Mouse (Mus musculus) stomach, postnatal 0 days (tissue): Measurements from ENCODE around the gene Gbf1. TPM values are rescaled to one million over a fixed set of nuclear protein-coding genes. Genes with fewer than 3 reads are reported as not detected.
"Not testable (repeated sequence)": the region's sequence is repeated elsewhere in the genome, so short reads cannot be mapped to it uniquely, and the experiment has no call there.

Source experiments
- ATAC-seq: fragments of 200-750 bp; cut with Nextera tagmentation; 2 replicates; pipeline ENCODE4 v1.8.0; 2017; ENCODE audit not compliant: low FRiP score, low TSS enrichment
- DNase-seq: peaks from one replicate; pipeline ENCODE4 v3.0.0-alpha.2; 2016; ENCODE audit warnings: low spot score
- H3K27ac ChIP-seq: fragments of 300-500 bp; sonication (generic); replicated peaks from 2 replicates; pipeline ENCODE4 v1.5.1; 2014; ENCODE audit warnings: mild to moderate bottlenecking, control low read depth
- H3K27me3 ChIP-seq: fragments of 300-500 bp; sonication (generic); 2 replicates; pipeline ENCODE4 v1.6.1; 2014; ENCODE audit warnings: low read length; ENCODE audit not compliant: control insufficient read depth, insufficient read depth
- H3K36me3 ChIP-seq: fragments of 300-500 bp; sonication (generic); 2 replicates; pipeline ENCODE4 v1.6.1; 2014; ENCODE audit warnings: low read length, mixed read lengths; ENCODE audit not compliant: control insufficient read depth, insufficient read depth
- H3K4me1 ChIP-seq: fragments of 300-500 bp; sonication (generic); replicated peaks from 2 replicates; pipeline ENCODE4 v1.6.1; 2014; ENCODE audit warnings: antibody characterized with exemption; ENCODE audit not compliant: control insufficient read depth, insufficient read depth
- H3K4me2 ChIP-seq: fragments of 300-500 bp; sonication (generic); replicated peaks from 2 replicates; pipeline ENCODE4 v1.6.1; 2014; ENCODE audit warnings: low read depth, mild to moderate bottlenecking, control low read depth, moderate library complexity
- H3K4me3 ChIP-seq: fragments of 300-500 bp; sonication (generic); 2 replicates; pipeline ENCODE4 v1.5.1; 2014; ENCODE audit warnings: low read depth, low read length, control low read depth
- H3K9ac ChIP-seq: fragments of 300-500 bp; sonication (generic); 2 replicates; pipeline ENCODE4 v1.6.1; 2014; ENCODE audit warnings: mild to moderate bottlenecking, low read length, control low read depth, mixed read lengths
- H3K9me3 ChIP-seq: fragments of 300-500 bp; sonication (generic); 2 replicates; pipeline ENCODE4 v1.6.1; 2016; ENCODE audit warnings: low read length; ENCODE audit not compliant: control insufficient read depth
- CTCF ChIP-seq: IDR thresholded peaks from 2 replicates; pipeline ENCODE4 v1.5.1; 2016; ENCODE audit warnings: antibody characterized with exemption, low read depth, mild to moderate bottlenecking, moderate library complexity
- EP300 ChIP-seq: optimal IDR thresholded peaks from 2 replicates; pipeline ENCODE3; 2016; ENCODE audit warnings: antibody characterized with exemption
- WGBS: fragments of 180-500 bp; shearing (Covaris S2); extraction: QIAGEN DNeasy Blood & Tissue Kit; methylation state at CpG from one replicate; pipeline ENCODE4 v1.1.7; 2014; 5-methylcytosine and 5-hydroxymethylcytosine counted together
- polyA plus RNA-seq: library from polyadenylated mRNA; unstranded; fragments of >200 nt; fragmentation: Nextera tagmentation; extraction: Ambion mirVana; gene quantifications from 2 replicates; pipeline ENCODE4 v1.2.1, GENCODE M21; 2015

Gbf1 gene
- polyA plus RNA-seq, 1 experiment from 2014 or later = 29.0 TPM

GRCm38 (mm10) chr19:46119458-46119857 is 32.9 kb upstream of the Gbf1 start:
- H3K4me3 ChIP-seq = no peak overlapping the region
- TF ChIP-seq EP300 (no peak), CTCF (no peak)
- H3K4me1 ChIP-seq = no peaks in the 10 kb centered on the region
- ATAC-seq (no peak), DNase-seq (no peak)
- H3K9me3 ChIP-seq = no peaks in the 10 kb centered on the region
- WGBS = 89% methylated on average over 3 of the region's 3 CpGs
- no peak overlapping the region for H3K27ac ChIP-seq
- no peaks in the 10 kb centered on the region for H3K27me3 ChIP-seq
- no peaks in the 10 kb centered on the region for H3K36me3 ChIP-seq
- H3K9ac ChIP-seq = no peak overlapping the region
- no peak overlapping the region for H3K4me2 ChIP-seq

- TF ChIP-seq EP300 = no peak
- TF ChIP-seq CTCF = no peak
- Histone ChIP-seq H3K27ac (no peak overlapping the region), H3K4me2 (no peak overlapping the region), H3K9ac (no peak overlapping the region), H3K36me3 (no peaks in the 10 kb centered on the region), H3K9me3 (no peaks in the 10 kb centered on the region), H3K27me3 (no peaks in the 10 kb centered on the region), H3K4me1 (no peaks in the 10 kb centered on the region), H3K4me3 (no peak overlapping the region)
- ATAC-seq = no peak
- no peak for DNase-seq
- WGBS = 70% methylated on average over 6 of the region's 6 CpGs
Observed at GRCm38 (mm10) chr19:46120872-46121271, 31.4 kb upstream of the Gbf1 start.

GRCm38 (mm10) chr19:46123876-46124275 is 28.4 kb upstream of the Gbf1 start:
- ATAC-seq = no peak
- DNase-seq = no peak
- no peaks in the 10 kb centered on the region for H3K27me3 ChIP-seq
- no peaks in the 10 kb centered on the region for H3K4me1 ChIP-seq
- H3K27ac ChIP-seq = no peak overlapping the region
- H3K9me3 ChIP-seq = no peaks in the 10 kb centered on the region
- TF ChIP-seq EP300 (no peak), CTCF (no peak)
- H3K9ac ChIP-seq = no peak overlapping the region
- 64% methylated on average over 3 of the region's 3 CpGs for WGBS
- H3K4me2 ChIP-seq = no peak overlapping the region
- no peak overlapping the region for H3K4me3 ChIP-seq
- H3K36me3 ChIP-seq = no peaks in the 10 kb centered on the region

- no peak overlapping the region for H3K4me3 ChIP-seq
- H3K4me1 ChIP-seq = no peaks in the 10 kb centered on the region
- ATAC-seq (no peak), DNase-seq (no peak)
- H3K36me3 ChIP-seq = no peaks in the 10 kb centered on the region
- no peak overlapping the region for H3K27ac ChIP-seq
- H3K27me3 ChIP-seq = no peaks in the 10 kb centered on the region
- H3K9ac ChIP-seq = no peak overlapping the region
- no peaks in the 10 kb centered on the region for H3K9me3 ChIP-seq
- TF ChIP-seq CTCF (no peak), EP300 (no peak)
- no peak overlapping the region for H3K4me2 ChIP-seq
Observed at GRCm38 (mm10) chr19:46124651-46125050, 27.7 kb upstream of the Gbf1 start.

DNA sequence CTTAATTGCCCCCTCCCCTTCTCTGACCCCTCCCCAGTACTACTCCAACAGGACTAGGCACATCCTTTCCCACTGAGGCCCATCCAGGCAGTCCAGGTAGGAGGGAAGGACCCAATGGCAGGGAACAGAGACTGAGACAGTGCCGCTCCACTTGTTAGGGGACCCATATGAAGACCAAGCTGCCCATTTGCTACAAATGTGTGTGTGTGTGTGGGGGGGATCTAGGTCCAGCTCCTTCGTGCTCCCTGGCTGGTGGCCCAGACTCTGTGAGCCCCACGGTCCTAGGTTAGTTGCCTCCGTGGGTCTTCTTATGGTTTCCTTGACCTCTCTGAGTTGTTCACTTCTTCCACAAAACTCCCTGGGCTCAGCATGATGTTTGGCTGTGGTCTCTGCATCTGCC is 26.0 kb upstream of the Gbf1 start:
- Histone ChIP-seq H3K4me2 (no peak overlapping the region), H3K9me3 (no peaks in the 10 kb centered on the region), H3K9ac (no peak overlapping the region), H3K27ac (no peak overlapping the region), H3K27me3 (no peaks in the 10 kb centered on the region), H3K4me1 (no peaks in the 10 kb centered on the region), H3K36me3 (no peaks in the 10 kb centered on the region), H3K4me3 (no peak overlapping the region)
- DNase-seq (no peak), ATAC-seq (no peak)
- WGBS = 87% methylated on average over 4 of the region's 4 CpGs
- TF ChIP-seq CTCF = no peak
- no peak for TF ChIP-seq EP300

DNA sequence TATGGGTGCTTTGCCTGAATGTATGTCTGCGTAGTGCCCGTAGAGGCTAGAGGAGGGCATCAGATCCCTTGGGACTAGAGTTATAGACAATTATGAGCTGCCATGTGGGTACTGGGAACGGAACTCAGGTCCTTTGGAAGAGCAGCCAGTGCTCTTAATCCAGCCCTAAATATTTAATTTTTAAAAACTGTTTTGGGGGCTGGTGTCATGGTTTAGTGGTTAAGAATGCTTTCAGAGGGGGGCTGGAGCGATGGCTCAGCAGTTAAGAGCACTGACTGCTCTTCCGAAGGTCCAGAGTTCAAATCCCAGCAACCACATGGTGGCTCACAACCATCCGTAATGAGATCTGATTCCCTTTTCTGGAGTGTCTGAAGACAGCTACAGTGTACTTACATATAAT is 22.6 kb upstream of the Gbf1 start:
- not testable (repeated sequence) for H3K4me2 ChIP-seq, H3K36me3 ChIP-seq, H3K4me3 ChIP-seq, H3K9ac ChIP-seq, H3K4me1 ChIP-seq, H3K27ac ChIP-seq, H3K27me3 ChIP-seq, DNase-seq, H3K9me3 ChIP-seq, ATAC-seq
- 71% methylated on average over 6 of the region's 6 CpGs for WGBS
